Mouse (Mus musculus) erythroblast, adult 5-6 weeks (primary cell): ENCODE results near the gene Man1a. TPM values are rescaled to one million over a fixed set of nuclear protein-coding genes. Genes with fewer than 3 reads are reported as not detected.

ENCODE experiments used
- ATAC-seq: replicated peaks from 2 replicates; pipeline ENCODE4 v1.8.0; 2016; ENCODE audit warnings: moderate number of reproducible peaks, mild to moderate bottlenecking, moderate TSS enrichment, inconsistent platforms; ENCODE audit not compliant: poor library complexity, low FRiP score, severe bottlenecking
- total RNA-seq, 2 experiments: library from RNA; stranded (forward) in 1 of 2; stranded (reverse) in 1 of 2; fragments of 150-400 nt in 1 of 2; fragments of 200-764, 138-1000 nt in 1 of 2; gene quantifications; 2 replicates each; pipeline versions ENCODE4 v1.2.3 to v1.2.4; 2015 to 2017; ENCODE audit warnings: low replicate concordance in 2 of 2

The Man1a gene
- total RNA-seq, 2 experiments from 2014 or later = 127 to 163 TPM

DNA sequence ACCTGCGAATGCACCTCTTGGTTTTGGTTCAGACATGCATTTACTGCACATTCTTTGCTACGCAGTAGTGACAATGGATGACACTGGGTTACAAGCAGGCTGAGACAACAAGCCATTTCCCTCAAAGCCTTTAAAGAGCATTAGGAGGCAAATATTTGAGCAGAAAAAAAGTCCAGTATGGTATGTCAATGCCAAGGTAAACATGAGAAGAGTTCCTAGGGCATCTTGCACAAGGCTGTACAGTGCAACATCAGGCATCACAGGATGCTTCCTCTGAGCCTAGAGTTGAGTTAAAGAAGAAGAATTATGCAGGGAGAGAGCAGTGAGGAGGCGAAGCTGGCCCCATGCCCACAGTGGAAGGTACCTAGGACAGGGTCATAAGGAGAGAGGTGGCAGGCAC is 140.3 kb downstream of the Man1a start:
- ATAC-seq = no peak

DNA sequence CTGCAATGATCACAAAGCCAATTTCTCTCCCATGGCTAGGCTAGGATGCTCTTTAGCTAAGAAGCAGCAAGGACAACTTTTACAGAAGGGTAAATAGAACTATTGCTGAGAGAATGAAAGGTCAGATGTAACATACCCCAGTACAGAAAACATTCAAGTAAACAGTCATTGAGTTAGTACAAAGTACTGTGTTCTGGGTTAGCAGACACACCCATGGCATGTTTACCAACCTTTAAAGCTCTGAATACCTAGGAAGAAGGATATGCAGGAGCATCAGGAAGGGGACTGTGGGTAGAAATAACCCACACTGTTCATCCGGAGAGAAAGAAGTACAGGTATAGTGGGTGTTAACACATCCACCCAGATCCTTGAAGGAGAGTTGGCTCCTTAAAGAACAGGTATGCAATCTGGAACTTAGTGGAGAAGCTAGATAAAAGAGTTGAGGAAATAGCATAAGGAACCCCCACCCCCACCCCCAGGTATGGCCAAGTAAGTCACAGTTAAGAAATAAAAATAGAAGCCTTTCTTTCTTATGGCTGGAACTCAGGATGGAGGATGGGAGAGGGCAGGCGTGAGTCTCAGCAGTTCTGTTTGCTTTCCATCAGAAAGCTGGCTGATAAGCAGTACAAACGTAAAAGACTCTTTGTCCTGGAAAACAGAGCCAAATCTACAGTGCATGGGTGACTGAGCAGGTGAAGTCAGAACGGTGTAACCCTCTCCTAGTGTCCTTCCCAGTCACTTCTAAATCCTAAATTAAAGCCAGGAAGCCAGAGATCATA is 146.5 kb downstream of the Man1a start:
- no peak for ATAC-seq

DNA sequence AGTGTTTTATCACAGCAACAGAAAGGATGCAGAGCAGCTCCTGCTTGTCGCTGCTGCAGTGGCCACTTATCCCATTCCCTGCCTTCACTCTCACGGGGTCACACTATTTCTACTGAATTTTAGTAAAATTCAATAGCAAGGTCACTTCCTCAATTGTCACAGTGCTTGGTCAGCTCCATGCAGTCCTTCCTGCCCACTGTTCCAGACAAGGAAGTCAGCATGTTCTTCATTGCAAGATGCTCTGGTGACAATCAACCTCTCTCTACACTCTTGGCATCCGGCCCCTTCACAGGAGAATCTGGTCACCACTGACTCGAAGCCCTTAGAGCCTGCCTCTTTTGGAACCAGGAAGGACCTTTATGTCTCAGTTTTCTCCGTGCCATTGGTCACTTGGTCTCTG is 148.5 kb downstream of the Man1a start:
- 0 out of 2 replicates have a peak, but pooled peaks have one; percentile 49 for ATAC-seq

DNA sequence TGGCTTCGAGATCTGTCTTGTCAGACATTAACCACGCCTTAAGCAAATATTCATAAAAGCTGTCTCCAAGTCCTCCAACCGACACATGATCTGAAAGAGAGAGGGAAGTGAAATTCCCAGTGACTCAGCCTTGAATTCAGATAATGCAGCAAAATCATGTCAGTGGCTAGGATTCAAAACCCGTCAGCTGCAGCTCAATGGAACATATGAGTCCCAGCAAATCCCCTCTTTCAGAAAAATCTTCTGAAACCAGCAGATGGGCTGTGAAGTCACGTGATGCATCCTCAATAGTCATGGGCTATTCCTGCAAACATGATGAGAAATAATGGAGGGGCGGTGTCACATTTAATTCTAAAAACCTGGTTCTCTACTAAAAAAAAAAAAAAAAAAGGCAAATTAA is 151.0 kb downstream of the Man1a start:
- no peak for ATAC-seq

DNA sequence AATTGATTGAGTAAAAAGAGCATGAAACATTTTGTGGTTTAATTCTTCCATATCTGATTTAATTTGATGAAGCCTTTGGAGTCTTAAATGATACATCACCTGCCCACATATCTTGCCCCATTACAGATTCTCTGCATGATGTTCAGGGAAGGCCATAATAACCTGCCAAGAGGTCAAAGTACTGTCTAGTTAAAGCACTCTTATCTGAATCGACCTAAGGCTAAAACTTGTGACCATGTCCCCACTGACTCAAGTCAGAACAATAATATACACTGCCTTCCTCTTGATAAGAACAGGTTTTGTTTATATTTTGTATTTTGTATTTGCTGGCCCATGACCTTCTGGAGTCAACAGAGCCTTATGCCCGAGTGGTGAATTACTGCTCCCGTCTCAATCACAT is 154.2 kb downstream of the Man1a start:
- no peak for ATAC-seq

DNA sequence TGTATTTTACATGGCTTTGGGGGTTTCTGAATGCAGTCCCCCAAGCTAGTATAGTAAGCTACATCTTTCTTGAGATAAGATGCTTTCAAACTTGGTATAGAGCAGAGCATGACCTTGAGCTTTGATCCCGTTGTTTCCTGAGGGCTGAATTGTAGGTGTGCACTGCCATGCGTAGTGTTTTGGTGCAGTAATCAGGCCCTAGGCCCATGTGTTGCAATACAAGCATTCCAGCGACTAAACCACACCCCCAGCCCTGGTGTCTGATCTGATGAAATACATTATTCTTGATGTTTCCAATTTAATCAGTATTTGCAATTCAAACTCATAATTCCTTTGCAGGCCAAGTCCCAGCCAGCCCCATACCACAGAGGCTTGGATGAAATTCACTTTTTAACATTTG is 158.9 kb downstream of the Man1a start:
- no peak for ATAC-seq

DNA sequence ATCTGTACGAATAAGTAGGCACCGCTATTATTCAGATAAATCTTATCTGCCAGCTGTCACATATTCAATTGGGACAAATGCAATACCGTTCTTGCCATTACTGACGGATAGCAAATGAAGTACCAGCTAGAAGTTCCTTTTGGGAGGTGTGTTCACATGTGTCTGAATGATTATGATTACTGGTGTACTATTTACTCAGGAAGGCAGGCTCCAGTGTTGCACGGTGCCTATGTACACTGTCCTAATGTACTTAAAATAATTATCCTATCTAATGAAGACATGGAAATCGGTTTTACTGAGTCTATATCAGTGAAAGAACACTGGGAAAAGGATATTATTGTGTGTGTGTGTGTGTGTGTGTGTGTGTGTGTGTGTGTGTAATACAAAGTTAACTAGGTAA is 160.7 kb downstream of the Man1a start:
- ATAC-seq = no peak

DNA sequence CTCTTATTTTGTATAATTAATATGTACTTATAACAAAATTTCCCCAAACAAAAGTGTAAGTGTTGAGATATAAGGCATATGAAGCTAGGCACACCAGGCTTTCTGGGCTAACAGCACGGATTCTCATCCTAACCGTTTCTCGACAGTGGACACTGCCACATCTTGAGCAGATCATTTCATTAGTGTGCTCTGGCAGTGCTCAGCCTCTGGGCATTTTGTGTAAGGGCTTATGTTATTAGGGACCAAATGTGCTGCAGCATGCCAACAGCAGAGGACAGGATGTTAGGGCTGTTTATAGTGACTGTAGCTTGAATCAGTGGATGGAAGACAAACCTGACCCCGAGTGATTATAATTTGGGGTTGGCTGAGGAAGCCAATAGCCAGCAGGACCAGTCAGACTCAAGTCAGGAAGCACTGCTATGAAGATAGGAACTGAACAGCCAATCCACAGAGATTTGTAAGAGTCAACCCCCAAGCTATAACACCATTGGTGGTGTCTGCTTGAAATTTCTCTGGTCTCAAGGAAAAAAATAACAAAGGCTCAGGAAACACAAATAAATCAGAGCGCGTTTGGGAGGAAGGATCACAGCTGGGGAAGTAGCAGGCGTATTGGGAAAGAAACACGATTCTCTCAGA is 161.3 kb downstream of the Man1a start:
- ATAC-seq = no peak

DNA sequence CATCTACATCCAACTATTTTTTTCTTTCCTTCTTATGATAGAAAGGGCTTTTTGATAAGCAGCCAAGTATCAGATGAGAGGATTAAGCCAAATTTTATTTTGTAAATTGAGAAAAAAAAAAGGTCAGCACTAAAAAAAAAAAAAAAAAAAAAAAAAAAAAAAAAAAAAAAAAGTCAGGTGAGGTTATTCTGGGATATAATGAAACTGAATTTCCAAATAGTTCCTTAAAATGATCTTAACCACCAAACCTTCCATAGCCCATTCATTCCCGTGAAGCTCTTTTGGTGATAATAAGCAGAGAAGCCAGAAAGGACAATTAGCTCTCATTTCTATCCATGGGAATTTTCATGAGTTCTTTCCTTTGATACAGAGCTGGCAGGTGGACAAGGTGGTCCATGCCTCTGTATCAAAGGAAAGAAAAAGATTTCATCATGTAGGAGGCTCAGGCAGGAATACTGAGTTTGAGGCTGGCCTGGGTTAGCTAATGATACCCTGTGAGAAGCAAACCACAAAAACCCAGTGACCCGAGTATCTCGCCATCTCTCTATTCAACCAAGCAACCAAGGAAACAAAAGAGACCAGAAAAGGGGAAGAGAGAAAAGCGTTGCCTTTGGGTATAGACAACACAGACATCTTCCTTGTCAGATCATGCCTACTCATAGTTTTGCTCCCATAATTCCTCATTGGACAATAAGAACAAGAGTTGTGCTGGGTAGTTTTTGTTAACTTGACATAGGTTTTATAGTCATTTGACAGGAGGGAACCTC is 162.7 kb downstream of the Man1a start:
- no peak for ATAC-seq

DNA sequence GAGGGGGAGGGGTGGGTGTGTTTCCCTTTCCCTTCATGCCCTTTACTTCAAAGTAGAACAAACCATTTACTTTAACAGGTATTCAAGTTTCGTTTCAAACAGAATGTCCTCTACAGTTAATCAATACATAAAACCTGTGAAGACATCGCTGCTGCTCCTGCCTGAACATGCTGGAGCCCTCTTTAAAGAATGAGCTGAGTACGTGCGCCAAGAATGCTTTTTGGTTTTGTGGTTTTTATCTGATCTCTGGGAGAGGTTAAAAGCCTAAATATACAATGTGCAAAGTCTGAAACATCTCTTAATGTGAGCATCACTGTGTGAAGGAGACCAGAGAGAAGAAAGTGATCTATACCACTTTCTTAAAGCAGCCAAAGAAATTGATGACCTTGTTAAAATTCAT is 186.9 kb downstream of the Man1a start:
- no peak for ATAC-seq

DNA sequence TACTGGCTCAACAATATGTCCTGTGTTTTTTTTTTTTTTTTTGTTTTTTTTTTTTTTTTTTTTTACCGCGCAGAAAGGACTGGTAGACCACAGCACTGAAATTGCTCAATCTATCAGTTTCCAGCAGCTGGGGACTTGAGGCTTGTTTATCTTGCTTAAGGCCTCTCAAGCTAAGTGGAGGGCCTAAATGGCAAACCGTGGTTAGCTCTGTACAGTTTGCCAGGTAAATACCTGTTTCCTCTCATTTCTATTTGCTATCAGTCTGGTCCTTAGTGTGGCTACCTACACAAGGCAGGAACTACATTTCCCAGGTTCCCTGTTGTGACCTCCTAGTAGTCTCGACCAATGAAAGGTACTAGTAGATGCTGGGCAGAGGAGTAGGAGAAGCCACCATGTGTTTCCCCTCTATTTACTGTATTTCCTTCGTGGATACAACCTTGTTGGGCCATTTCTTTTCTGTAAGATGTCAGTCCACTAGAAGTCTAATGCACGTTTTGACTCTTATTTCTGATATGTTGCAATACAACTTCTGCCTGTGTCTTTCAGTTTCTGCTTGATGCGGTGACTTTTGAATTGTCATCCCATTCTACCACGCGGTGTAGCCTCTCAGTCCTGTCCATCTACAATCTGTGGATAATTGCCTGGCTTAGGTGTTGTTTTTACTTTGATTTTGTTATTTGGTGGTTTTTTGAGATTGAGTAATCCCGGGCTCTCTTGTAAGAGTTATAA is 187.9 kb downstream of the Man1a start:
- ATAC-seq = peak; percentile 93

DNA sequence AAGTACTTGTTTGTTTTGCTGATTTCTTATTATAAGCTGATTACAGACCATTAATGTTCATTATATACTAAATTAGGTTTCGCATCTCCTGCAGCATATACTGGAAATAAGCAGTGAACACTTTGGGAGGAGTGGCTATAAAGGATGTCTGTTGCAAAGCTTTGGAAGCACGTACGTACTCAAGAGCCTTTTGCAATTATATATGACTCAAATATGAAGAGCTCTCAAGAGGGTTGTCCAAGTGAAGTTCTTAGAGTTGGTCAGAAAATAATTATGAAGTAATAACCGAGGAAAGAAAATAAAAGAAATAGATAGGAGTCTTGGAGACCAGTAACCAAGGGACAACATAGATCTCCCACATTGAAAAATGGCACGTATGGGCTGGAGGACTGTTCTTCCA is 189.9 kb downstream of the Man1a start:
- ATAC-seq = no peak

DNA sequence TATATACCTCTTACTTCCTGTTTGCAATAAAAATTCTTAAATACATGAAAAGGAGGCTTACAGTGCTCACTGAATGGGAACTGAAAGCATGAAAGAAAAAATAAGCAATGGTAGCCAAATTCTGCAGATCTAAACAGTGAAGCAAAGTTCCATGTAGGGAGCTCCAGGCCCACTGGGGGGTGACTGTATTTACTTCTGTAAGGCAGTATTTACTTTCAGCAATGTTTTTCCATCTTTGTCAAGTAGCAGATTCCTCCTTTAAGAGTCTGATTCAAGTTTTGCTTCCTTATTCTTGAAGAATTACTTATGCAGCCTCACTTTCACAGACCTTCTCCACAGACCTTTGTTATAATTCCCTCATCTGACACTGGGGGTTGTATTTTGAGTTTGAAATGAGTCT is 195.1 kb downstream of the Man1a start:
- ATAC-seq = no peak

DNA sequence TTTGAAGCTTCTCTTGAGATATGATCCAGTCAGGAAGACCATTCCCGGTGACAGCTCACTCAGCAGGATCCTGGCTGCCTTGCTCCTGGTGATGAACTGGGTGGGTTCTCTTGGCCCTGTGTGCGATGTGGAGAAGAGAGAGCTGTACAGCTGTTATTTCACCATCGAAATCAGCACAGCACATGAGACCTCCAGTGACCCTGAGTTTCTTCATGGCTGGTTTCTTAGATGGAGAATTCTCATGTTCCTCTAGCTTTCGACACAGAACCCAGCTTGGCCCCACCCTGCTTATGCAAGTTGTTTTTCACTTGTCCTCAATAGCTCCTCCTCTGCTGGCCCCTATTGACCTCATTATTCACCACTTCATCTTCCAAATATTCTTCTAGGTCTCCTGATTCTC is 200.5 kb downstream of the Man1a start:
- ATAC-seq = no peak

DNA sequence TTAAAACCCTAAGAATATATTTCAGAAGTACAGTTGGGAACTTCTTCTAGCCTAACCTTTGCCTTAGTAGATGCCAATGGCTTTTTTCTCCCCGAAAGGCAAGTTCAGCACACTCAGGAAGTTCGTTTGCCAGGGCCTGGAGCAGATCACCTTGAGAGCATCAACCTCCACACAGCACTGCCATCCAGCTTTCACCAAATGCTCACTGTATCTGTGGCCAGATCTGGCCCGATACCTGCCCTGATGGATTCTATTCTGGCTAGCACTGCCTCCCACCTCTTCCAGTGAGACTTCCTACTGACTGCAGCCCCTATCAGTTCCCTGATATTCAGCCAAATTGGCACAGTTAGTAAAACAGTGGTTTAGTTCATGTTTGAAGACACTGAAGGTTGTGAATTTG is 202.2 kb downstream of the Man1a start:
- no peak for ATAC-seq

DNA sequence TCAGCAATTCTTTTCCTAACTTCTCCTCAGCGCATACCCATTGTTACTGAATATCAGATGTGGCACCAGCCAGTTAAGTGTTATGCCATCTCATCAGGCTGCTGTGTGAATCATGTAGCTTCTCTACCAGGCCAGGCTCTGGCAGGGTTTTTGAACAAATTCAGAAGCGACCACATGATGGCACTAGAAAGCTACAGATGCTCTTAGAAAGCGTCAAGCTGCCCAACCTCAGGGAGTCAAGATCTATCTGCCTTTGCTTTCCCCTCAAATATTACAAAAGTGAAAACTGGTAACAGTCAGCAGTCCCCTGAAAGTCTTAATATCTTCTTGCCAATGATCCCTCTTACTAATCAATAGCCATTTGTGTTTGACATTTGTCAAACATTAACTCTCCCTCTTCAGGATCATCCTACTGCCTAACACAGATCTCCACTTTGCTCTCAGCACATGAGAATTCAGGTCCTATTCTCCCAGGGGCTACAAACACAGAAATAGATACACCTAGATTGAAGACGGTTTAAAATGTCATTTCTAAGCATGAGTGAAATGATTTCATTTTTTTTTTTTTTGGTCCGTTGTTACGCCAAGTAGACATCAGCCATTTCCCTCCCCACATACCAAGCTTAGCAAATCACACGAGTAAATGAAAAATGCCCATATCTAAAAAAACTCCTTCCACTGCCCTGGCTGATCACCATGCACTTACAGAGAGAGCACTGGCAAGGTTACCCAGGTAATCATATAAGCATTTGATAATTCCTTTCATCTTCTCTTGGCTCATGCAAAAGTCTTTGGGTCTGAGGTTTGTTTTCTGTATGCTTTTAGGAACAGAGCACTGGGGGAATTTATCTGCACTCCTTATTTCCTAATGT is 212.7 kb downstream of the Man1a start:
- ATAC-seq = peak; percentile 66; the same call in 1 of the 2 replicates

DNA sequence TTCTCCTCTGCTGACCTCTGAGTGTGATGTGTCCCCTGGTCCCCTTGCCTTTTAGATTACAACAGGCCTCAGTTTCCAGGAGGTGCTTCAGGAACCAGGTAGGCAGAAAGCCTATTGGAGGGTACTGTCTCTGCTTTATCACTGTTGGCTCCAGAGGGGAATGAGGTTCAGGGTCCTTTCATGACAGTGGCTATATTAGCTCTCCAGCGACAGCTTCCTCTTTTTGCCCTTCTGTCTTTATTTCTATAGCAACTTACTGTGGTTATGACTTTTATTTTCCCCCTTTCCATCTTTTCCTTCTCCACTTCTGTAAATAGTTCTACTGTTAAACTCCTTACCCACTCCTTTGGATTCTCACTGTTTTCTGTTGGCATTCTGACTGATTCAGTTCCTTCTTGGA is 216.5 kb downstream of the Man1a start:
- no peak for ATAC-seq

DNA sequence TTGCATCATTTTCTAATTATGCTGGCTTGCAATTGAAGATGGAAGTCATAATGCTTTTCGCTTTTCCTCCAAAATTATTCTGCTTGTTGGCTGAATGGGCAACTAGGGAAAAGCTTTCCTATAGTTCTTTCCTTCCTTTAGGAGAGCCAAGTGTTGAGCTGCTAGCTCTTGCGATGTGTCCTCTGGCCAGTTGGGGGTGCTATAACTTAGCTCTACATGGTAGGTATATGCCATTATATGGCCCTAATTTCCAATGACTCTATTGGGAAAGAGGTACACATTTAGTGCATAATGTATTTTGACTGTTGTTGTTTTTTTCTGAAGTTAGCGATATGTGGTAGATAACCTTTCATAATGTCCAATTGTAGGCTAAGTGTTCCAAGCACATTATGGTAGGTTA is 217.2 kb downstream of the Man1a start:
- peak; percentile 69 for ATAC-seq
